Mouse (Mus musculus) thymus, postnatal 0 days (tissue): Measurements from ENCODE around the gene Gm20388. TPM values are rescaled to one million over a fixed set of nuclear protein-coding genes. Genes with fewer than 3 reads are reported as not detected.
A peak's percentile ranks its signal among the peaks of the same experiment; 100 is the strongest.
"Not testable (repeated sequence)": the region's sequence is repeated elsewhere in the genome, so short reads cannot be mapped to it uniquely, and the experiment has no call there.

Experiments used
- DNase-seq: peaks from one replicate; pipeline ENCODE4 v3.0.0-alpha.2; 2015; ENCODE audit warnings: low spot score
- polyA plus RNA-seq: library from polyadenylated mRNA; unstranded; fragments of >200 nt; fragmentation: Nextera tagmentation; extraction: Ambion mirVana; gene quantifications from 2 replicates; pipeline ENCODE4 v1.2.1, GENCODE M21; 2015

Gm20388 gene
- polyA plus RNA-seq, 1 experiment from 2014 or later = not detected

DNA sequence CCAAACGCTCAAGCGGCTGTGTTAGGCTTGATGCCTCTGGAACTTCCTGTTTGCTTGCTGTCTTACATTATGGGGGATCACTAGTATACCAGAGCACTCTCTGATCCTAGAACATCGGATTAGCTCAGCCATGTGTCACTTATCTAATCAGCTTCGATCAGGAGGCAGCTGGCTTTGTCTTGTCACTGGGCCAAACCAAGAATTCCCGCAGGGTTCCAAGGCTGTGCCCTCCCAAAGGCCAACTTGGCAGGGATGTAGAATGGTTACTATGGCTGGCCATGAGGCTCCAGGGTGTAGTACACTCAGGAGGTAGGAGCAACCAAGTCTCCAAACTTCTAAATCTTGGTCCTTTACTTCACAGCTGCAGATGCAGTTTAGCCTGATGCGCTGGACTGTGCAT lies 2656.1 kb downstream of the Gm20388 start:
- no peak for DNase-seq

DNA sequence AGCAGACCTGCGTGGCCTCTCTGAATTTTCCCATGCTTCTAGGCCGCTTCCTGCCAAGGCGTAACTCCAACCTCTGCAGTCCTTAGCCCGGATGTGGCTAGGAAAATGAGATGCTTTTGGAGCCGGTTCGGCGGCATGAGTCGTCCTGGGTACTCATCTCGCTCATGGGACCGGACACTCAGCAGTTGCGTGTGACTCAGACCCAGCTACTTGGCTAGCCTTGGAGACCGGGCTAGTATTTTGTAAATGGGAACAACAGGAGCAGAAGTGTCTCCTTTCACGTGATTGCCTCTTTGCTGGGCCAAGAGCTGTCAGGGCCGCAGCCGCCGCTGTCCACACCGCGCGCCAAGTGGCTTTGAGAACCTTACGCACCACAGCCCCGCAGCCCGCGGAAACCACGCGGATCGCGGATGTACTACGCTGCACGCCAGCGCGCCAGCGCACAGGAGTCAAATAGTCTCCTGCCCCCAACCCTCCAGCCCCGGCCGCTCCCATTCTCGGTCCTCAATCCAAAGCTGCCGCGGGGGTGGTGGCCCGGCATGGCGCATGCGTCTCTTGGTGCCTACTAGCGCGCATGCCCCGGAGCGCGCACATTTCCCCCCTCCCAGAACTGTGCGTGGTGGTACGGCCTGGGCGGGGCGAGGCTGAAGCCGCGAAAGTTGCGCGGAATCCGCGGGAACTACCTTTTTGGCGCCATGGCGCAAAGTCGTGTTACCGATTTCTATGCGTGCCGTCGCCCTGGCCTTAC lies 2656.9 kb downstream of the Gm20388 start, which contains the start of gene Cdt1:
Gene Cdt1 (plus strand): TSS at position 655 of the 748 bp plus-strand sequence.
- peak; percentile 96 for DNase-seq

DNA sequence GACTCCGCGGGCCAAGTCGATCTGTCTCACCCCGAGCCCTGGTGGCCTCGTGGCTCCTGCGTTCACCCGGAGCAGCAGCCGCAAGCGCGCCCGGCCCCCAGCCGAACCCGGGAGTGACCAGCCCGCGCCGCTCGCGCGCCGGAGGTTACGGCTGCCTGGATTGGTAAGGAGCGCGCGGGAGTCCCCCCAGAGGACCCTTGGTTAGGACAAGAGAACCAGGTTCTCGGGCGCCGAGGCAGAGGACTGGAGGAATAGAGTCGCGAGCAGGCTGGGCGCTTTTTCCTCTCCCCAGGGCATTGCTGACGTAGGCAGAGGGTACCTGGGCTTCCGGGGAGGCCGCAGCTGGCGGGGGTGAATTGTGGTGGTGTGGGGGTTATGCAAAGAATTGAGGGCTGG lies 2657.5 kb downstream of the Gm20388 start:
- DNase-seq = peak; percentile 75

- peak; percentile 25 for DNase-seq
Observed at GRCm38 (mm10) chr8:122568881-122569309, 2658.3 kb downstream of the Gm20388 start.

DNA sequence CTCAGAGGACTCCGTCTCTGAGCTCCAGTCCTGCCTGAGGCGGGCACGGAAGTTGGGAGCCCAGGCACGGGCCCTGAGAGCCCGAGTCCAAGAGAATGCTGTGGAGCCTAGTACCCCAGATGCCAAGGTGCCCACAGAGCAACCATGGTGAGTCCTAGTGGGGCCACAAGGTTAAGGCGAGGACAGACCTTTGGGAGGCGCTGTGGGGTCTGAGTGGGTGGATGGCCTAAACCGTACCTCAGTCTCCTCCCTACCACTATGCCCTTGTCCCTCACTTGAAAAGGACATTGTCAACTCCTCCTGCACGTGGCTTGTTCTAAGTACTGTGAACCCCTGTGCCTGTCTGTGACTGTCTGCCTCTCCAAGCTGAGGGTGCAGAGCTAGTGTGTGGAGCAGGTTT lies 2658.7 kb downstream of the Gm20388 start:
- DNase-seq = no peak

DNA sequence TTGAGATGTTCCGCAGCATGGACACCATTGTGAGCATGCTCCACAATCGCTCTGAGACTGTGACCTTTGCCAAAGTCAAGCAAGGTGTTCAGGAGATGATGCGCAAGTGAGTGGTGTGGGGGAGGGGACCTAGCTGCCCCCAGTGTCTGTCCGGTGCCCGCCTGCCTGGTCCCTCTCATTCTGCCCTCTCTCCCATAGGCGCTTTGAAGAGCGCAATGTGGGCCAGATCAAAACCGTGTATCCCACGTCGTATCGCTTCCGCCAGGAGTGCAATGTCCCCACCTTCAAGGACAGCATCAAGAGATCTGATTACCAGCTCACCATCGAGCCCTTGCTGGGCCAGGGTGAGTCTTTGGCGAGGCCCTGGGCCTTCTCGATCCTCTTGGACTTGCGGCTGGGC lies 2659.4 kb downstream of the Gm20388 start:
- no peak for DNase-seq

DNA sequence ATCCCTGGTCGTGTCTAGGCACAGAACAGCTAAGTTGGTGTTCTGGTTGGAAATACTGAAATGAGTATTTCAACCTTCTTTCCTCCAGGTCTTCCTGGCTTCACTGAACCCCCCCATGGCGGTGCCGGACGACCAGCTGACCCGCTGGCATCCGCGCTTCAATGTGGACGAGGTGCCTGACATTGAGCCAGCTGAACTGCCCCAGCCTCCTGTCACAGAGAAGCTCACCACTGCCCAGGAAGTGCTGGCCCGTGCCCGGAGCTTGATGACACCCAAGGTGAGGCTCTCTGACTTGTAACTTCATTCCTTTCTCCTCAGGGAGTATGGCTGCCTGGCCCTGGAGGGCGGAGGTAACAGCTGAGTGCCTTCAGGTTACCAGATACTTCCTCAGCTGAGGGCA lies 2660.5 kb downstream of the Gm20388 start:
- no peak for DNase-seq

DNA sequence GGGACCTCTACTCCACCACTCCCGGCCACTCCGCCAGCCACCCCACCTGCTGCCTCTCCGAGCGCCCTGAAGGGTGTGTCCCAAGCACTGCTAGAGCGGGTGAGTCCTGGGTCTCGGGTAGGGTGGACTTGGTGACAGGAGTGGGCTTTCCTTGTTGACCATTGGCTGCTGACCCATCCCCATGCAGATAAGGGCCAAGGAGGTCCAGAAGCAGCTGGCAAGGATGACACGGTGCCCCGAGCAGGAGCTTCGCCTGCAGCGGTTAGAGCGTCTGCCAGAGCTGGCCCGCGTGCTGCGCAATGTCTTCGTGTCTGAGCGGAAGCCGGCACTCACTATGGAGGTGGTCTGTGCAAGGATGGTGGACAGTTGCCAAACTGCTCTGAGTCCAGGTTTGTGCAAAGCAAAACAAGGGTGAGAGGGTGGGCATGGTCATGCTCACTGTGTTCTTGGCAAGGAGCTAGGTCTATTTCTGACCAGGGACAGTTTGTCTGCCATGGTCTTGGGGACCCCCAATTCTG lies 2661.2 kb downstream of the Gm20388 start:
- DNase-seq = no peak

GRCm38 (mm10) chr8:122572751-122573150 lies 2662.1 kb downstream of the Gm20388 start:
- no peak for DNase-seq

DNA sequence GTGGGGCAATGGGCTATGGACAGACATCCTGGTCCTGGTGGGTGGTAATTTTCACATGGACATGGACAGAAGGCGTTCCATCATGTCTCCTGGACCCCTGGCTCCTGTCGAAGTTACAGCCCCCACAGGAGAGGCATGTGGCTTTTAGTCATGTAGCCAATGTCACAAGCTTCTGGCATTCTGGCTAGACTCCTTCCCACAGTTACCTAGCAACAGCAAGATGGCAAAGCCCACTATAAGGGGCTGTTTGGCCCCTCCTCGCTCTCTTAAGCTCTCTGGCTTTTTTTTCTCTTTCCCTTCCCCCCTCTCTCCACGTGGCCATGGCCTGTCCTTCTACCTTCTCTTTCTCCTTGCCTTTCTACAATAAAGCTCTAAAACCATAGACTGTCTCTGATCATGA lies 2662.5 kb downstream of the Gm20388 start:
- not testable (repeated sequence) for DNase-seq

DNA sequence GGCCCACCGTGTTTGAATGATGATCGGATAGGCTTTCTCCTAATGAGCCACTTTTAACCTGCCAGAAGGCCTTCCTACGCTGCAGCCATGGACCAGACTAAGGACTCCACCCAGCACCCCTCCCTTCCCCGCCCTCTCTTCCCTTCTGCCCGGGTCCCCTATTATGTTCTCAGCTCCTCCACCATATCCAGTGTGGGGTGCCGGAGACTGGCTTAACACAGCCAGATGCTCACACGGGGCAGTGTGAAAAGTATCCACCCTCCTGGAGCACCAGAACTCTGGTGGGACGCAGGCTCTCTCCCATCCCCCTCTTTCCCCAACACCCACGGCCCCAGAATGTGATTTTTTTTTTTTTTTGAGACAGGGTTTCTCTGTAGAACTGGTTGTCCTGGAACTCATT lies 2662.9 kb downstream of the Gm20388 start:
- DNase-seq = no peak

- no peak for DNase-seq
Observed at GRCm38 (mm10) chr8:122574264-122574663, 2663.6 kb downstream of the Gm20388 start.

- DNase-seq = no peak
Observed at GRCm38 (mm10) chr8:122574667-122575251, 2664.1 kb downstream of the Gm20388 start.

DNA sequence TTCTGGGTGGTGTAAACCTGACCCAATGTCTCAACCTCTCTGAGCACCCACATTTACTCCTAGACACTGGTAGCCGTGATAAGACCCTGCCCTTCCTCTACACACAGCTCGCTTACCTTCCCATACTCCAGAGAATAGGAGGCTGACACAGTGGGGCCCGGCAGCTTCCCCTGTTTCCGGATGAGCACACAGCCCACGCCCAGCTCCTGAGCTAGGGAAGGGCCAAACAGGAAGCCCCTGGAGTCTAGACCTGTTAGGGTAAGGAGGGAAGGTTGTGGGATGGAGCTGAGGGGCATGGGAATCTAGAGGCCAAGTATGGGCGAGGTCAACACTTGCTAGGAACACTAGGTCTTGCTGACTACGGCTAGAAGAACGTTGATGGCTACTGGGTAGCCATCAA lies 2664.6 kb downstream of the Gm20388 start:
- DNase-seq = no peak

GRCm38 (mm10) chr8:122575735-122576647 lies 2665.3 kb downstream of the Gm20388 start:
- no peak for DNase-seq

GRCm38 (mm10) chr8:122576648-122577022 lies 2666.0 kb downstream of the Gm20388 start, which contains the start of gene Aprt:
Aprt (minus strand) TSS chr8:122576909.
- peak; percentile 95 for DNase-seq

GRCm38 (mm10) chr8:122577116-122577515 lies 2666.5 kb downstream of the Gm20388 start:
- no peak for DNase-seq

- DNase-seq = no peak
Observed at GRCm38 (mm10) chr8:122579196-122579595, 2668.6 kb downstream of the Gm20388 start.

- no peak for DNase-seq
Observed at GRCm38 (mm10) chr8:122580926-122581325, 2670.3 kb downstream of the Gm20388 start.

DNA sequence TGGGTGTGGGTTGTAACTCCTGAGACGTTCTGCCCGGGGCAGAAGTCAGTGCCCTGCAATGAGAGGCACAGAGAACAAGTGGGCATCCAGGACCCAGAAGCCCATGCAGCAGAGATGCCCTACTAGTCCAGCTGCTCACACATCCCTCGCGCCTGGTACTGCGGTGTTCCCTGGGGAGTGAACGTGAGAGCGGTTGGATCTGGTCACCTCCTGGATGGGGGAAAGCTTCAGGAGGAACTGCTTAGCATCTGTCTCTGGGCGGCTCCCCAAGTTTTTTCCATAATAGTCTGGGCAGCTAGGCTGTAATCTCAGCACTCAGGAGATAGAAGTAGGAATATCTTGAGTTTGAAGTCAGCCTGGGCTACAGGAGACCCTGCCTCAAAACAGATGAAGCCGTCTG lies 2674.3 kb downstream of the Gm20388 start:
- no peak for DNase-seq

- DNase-seq = no peak
Observed at GRCm38 (mm10) chr8:122585411-122585891, 2674.8 kb downstream of the Gm20388 start.
